Mouse (Mus musculus): ENCODE results near the gene Pxmp4. TPM values are rescaled to one million over a fixed set of nuclear protein-coding genes. Genes with fewer than 3 reads are reported as not detected.

The Pxmp4 gene
- total RNA-seq, 2 experiments from 2014 or later = 9.0 to 11.2 TPM

DNA sequence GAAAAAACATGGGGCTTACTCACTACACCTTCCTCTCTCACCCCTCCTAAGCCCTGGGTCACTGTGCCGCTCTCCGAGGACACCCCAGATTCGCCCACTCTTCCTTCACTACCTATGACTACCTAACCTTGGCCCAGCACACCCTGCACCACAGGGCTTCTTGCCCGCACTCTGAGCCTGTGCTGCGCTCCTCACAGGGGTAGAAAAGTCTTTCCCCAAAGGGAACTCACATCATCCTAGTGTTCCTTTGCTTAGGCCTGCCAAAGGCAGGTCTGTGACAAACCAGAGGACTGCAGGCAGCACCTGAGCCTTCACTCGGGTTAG is 25.8 kb downstream of the Pxmp4 start:
- ATAC-seq (replicated peaks; ENCODE audit: low FRiP score, poor library complexity, severe bottlenecking) = no peak

DNA sequence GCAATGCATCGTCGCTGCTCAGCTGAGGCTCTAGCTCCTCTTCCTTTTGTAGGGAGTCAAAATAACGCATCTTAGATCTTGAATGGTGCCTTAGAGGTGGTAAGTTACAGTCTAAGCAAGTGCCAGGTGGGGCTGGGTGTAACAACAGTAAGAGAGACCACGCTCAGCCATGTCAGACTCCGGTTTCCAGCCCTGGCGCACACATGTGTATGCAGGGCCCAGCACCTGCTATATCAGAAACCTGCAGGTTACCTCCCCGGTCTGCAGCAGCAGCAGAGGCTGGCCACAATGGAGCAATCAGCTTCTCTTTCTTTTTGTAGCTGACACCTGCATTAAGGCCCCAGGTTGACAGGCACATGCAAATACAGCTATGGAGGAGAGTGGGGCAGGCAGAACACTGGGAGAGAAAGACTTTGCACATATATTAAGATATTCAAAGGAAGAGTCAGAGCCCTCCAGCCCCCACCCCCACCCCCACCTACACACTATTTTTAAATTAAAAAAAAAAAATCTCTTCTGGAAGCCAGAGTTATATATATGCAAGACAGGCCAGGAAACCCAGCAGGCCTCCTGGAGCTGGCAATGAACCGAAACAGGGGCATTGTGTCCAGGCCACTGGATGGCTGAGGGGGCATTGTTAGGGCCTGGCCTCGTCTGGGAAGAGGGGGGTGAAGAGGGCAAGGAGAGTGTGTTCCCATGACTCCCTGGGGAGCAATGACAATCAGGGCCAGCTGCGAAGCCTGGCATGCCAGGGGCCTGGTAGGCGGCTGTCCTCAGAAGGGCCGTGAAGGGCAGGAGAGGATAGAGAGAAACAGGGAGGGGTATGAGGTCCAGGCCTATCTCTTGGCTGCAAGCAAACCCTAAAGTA is 26.4 kb downstream of the Pxmp4 start:
- ATAC-seq (replicated peaks; ENCODE audit: low FRiP score, poor library complexity, severe bottlenecking) = no peak

DNA sequence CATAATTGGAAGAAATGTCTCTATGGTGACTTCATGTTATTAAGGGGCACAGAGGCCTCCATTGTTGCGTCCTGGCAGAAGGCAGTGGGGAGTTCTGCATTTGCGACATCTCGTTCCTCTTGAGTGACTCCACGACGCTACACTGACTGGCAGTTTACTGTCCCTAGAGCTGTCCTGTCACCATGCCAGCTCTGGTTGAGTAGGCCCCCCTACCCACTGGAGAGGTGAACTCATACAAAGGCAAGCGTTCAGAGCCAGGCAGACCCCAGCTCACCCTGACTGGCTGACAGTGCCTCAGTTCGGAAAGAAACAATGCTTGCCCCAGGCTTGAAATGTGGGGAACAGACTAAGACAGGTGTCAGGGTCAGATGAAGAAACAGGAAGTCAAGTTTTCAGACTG is 29.2 kb downstream of the Pxmp4 start:
- no peak for ATAC-seq (replicated peaks; ENCODE audit: low FRiP score, poor library complexity, severe bottlenecking)

- no peak for ATAC-seq (replicated peaks; ENCODE audit: low FRiP score, poor library complexity, severe bottlenecking)
Observed at GRCm38 (mm10) chr2:154572996-154573395, 30.5 kb downstream of the Pxmp4 start.

DNA sequence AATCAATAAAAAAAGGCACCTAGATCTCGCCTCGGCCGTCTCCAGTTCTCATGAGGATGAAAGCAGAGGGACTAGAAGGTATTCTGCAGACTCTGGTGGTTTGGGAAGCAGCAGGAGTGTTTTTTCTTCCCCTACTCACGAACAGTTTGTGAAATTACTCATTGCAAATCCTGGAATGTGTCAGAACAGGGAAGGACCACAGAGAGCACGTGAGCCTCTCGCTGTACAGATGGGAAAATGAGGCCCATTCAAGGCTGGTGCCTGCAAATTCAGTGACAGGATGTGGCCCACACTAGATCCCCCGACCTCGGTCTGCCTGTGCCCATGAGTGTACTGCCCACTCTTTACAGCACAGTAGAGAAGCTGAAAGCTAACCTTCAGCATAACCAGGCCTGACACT is 31.5 kb downstream of the Pxmp4 start:
- ATAC-seq (replicated peaks; ENCODE audit: low FRiP score, poor library complexity, severe bottlenecking) = no peak

GRCm38 (mm10) chr2:154571266-154571665 is 32.2 kb downstream of the Pxmp4 start:
- no peak for ATAC-seq (replicated peaks; ENCODE audit: low FRiP score, poor library complexity, severe bottlenecking)

DNA sequence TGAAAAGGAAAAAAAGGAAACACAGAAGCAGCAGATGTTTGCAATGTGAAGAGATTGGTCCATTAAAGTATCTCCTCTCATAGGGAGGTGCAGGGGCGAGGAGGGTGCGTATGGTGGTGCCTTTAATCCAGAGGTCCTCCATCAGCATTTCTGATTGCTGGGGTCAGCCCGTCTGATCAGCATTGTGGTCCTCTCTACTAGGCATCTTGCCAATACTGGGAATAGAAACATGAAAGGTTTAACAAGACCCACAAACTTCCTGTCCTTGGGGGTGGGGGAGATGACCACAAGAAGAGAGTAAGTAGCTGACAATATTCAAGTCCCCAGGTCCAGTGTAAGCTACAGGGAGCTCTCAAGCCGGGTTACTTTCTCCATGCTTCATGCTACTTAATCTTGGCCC is 32.8 kb downstream of the Pxmp4 start:
- no peak for ATAC-seq (replicated peaks; ENCODE audit: low FRiP score, poor library complexity, severe bottlenecking)

DNA sequence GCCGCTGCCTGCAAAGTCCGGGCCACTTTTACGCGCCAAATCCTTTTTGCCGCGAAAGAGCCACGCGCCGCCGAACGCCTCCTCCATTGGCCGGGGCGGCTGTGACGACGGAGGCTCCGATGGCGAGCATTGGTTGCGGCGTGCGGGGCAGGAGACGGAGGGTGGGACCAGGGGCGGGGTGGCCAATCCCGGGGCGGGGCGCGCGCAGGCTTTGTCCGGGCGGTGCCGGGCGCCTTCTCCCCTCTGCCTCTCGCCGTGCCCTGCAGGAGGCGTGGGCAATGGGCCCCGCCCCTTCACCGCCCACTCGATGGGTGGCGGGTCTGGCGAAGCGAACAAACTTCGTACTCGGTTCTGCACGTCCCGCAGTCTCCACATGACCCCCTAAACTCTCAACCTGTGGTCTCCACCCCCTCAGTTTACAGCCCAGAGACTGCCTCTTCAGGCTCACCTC is 33.6 kb downstream of the Pxmp4 start, which contains the start of gene E2f1:
TSS of gene E2f1 (minus strand) at position 57 of the 451 bp plus-strand sequence.
- ATAC-seq (replicated peaks; ENCODE audit: low FRiP score, poor library complexity, severe bottlenecking) = peak; percentile 88

- peak; percentile 66 for ATAC-seq (replicated peaks; ENCODE audit: low FRiP score, poor library complexity, severe bottlenecking)
Observed at GRCm38 (mm10) chr2:154569071-154569748, 34.3 kb downstream of the Pxmp4 start.

DNA sequence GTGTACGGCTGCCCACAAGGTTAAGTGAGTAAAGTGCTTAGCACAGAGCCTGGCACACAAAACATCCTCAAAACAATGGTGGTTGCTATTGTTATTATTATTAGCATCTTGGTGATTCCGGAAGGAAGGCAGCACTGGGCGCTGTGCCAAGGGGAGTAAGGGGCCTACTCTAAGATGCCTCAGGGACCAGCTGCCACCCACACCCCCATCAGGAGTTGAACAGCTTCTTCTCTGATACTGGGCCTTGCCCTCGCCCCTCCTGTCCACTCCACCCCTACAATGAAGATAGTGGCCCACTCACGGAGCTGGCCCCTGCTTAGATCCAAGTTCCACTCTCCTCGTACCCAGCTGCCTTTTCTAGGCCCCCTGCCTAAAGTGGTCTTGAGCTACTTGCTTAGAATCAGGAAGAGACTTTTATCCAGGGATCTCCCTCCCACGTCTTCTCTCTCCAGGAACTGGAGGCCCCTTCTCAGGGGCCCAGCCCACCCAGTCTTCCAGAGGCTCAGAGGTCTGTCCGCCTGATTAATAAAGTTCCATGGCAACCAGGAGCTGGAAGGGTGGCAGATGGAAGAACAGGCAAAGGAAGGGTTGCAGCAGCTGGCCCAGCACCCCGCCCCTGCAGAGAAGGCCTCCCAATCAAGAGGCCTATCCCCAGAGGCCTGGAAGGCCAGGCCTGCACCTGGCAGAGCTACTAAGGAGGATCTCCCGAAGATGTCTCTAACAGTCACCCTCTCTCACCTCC is 35.0 kb downstream of the Pxmp4 start:
- ATAC-seq (replicated peaks; ENCODE audit: low FRiP score, poor library complexity, severe bottlenecking) = peak; percentile 46

GRCm38 (mm10) chr2:154567766-154568165 is 35.7 kb downstream of the Pxmp4 start:
- ATAC-seq (replicated peaks; ENCODE audit: low FRiP score, poor library complexity, severe bottlenecking) = no peak

DNA sequence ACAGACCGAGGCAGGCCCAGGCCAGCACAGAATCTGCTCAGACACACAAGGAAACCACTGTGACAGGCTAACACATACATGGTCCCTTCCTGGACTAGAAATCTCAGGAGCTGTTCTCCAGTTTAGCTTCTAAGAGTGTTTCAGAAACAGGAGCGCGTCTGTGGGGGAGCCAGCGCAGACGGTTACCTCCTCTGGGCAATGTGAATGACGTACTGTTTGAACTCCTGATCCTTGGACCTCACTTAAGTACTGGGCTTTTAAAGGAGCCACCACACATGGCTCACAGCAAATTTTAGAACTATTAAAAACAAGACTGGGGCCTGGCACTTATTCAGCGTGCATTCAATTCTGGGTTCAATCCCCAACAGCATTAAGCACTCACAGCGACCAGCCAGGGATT is 36.9 kb downstream of the Pxmp4 start:
- ATAC-seq (replicated peaks; ENCODE audit: low FRiP score, poor library complexity, severe bottlenecking) = no peak

DNA sequence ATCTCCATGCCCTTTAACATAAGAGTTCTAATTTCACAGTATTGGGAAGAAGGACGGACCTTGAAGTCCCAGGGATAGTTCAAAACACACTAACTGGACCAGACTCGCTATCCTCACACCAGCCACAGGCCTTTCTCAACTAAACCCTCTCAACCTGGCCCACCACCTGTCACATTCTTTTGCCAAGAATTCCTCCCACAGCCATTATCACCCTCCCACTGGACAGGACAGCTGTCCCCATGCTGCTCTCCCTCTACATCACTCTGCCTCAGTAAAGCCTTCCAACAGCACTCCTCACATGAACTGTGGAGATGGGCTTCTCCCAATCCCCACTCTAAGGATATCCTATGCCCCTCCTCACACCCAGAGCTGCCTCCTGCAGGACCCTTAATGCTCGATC is 37.9 kb downstream of the Pxmp4 start:
- ATAC-seq (replicated peaks; ENCODE audit: low FRiP score, poor library complexity, severe bottlenecking) = no peak

GRCm38 (mm10) chr2:154563612-154564170 is 39.8 kb downstream of the Pxmp4 start:
- no peak for ATAC-seq (replicated peaks; ENCODE audit: low FRiP score, poor library complexity, severe bottlenecking)

GRCm38 (mm10) chr2:154558264-154559039 is 45.1 kb downstream of the Pxmp4 start, which contains the start of gene Necab3:
Gene Necab3 (minus strand): TSS chr2:154558890.
- peak; percentile 44; the same call in 1 of the 2 replicates for ATAC-seq (replicated peaks; ENCODE audit: low FRiP score, poor library complexity, severe bottlenecking)

- no peak for ATAC-seq (replicated peaks; ENCODE audit: low FRiP score, poor library complexity, severe bottlenecking)
Observed at GRCm38 (mm10) chr2:154557184-154557832, 46.2 kb downstream of the Pxmp4 start.

DNA sequence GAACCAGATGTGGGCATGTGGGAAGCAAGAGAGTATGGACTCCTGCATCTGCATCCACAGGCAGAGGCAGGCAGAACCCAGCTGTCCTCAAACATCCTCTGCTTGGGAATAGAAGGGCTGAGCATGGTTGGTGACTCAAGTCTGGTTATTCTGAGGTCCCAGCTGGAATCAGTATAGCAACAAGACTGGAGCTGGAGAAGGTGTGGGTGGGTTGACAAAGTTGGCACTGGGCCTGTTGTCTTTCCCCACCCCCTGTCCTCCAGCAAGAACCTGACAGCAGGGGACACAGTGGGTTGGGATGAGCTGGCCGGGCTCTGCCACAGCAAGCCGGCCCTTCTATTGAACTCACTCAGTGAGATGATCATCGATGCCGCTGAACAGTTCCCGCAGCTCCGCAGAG is 48.3 kb downstream of the Pxmp4 start:
- no peak for ATAC-seq (replicated peaks; ENCODE audit: low FRiP score, poor library complexity, severe bottlenecking)

- ATAC-seq (replicated peaks; ENCODE audit: low FRiP score, poor library complexity, severe bottlenecking) = peak; percentile 36; the same call in 1 of the 2 replicates
Observed at GRCm38 (mm10) chr2:154552424-154552907, 51.0 kb downstream of the Pxmp4 start.

DNA sequence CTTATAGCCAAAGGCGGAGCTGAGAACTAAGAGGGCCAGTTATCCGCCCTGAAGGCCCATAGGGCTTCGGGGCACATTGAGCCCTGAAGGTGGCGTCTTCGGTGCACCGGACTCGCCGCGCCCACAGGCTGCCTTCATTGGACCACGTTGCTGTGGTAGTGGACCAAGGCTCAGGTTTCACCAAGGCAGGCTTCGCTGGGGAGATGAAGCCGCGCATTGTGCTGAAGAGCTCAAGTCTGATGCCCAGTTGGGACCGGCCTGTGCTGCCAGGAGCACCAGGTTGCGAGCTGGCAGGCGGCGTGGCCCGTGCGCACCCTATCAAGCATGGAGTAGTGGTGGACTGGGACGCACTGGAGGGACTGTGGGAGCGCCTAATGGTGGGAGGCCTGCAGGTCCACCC is 51.6 kb downstream of the Pxmp4 start:
- no peak for ATAC-seq (replicated peaks; ENCODE audit: low FRiP score, poor library complexity, severe bottlenecking)
